In genomic region chr1:40052156-40052555, GRCm38 (mm10) we compare ENCODE assay signal across 30 mouse cellular contexts. TPM values are rescaled to one million over a fixed set of nuclear protein-coding genes. Genes with fewer than 3 reads are reported as not detected.
DNase-seq lines count a peak whose midpoint lies in the region; ATAC-seq lines count a peak whose summit lies in the region.
"Had no signal": no experiment of that assay in that cellular context is flagged by ENCODE, and none has a peak within 500 bp of the region (broad histone marks: within the 10 kb centered on the region; RNA-seq: fewer than 3 reads in every experiment).

No protein-coding gene starts in this region.

- H3K4me3 ChIP-seq in kidney, embryonic 16.5 days (ENCODE audit: low read length) = no peak overlapping the region
- H3K4me3 ChIP-seq: embryonic facial prominence, embryonic 12.5 days; embryonic facial prominence, embryonic 15.5 days; heart, adult 2 months; heart, embryonic 10.5 days; heart, embryonic 13.5 days; hindbrain, embryonic 12.5 days had no signal

- H3K27ac ChIP-seq in kidney, embryonic 16.5 days (ENCODE audit: low read length) = no peak overlapping the region
- H3K27ac ChIP-seq: embryonic facial prominence, embryonic 12.5 days; embryonic facial prominence, embryonic 15.5 days; heart, adult 2 months; heart, embryonic 10.5 days; heart, embryonic 13.5 days; hindbrain, embryonic 12.5 days had no signal

- no peaks in the 10 kb centered on the region for H3K4me1 ChIP-seq in kidney, embryonic 16.5 days (ENCODE audit: insufficient read depth, low read length)
- H3K4me1 ChIP-seq: embryonic facial prominence, embryonic 12.5 days; embryonic facial prominence, embryonic 15.5 days; hindbrain, embryonic 12.5 days had no signal

- no peak overlapping the region for H3K4me2 ChIP-seq in kidney, embryonic 16.5 days (replicated peaks; ENCODE audit: low read depth, low read length)
- H3K4me2 ChIP-seq: embryonic facial prominence, embryonic 12.5 days; embryonic facial prominence, embryonic 15.5 days; heart, embryonic 13.5 days; hindbrain, embryonic 12.5 days had no signal

- H3K27me3 ChIP-seq in kidney, embryonic 16.5 days (ENCODE audit: insufficient read depth, low read length) = no peaks in the 10 kb centered on the region
- H3K27me3 ChIP-seq: embryonic facial prominence, embryonic 12.5 days; embryonic facial prominence, embryonic 15.5 days; heart, embryonic 13.5 days; hindbrain, embryonic 12.5 days; Patski had no signal

- H3K36me3 ChIP-seq in kidney, embryonic 16.5 days (ENCODE audit: insufficient read depth, low read length) = no peaks in the 10 kb centered on the region
- H3K36me3 ChIP-seq: embryonic facial prominence, embryonic 12.5 days; embryonic facial prominence, embryonic 15.5 days; G1E; heart, embryonic 10.5 days; heart, embryonic 13.5 days; hindbrain, embryonic 12.5 days had no signal

- peak; percentile 25 for ATAC-seq in activated CD4-positive, CD25-positive, alpha-beta regulatory T cell, adult 4 months
- no peak for ATAC-seq in kidney, embryonic 16.5 days (ENCODE audit: low FRiP score, low TSS enrichment)
- ATAC-seq: forebrain, embryonic 14.5 days; forebrain, postnatal 0 days; hindbrain, embryonic 16.5 days; inflammation-experienced regulatory T-cells, adult 6 months; intestine, embryonic 16.5 days; Patski had no signal

- H3K9ac ChIP-seq in kidney, embryonic 16.5 days (replicated peaks; ENCODE audit: low read length) = no peak overlapping the region
- H3K9ac ChIP-seq: embryonic facial prominence, embryonic 12.5 days; embryonic facial prominence, embryonic 15.5 days; forebrain, postnatal 0 days; heart, embryonic 13.5 days; hindbrain, embryonic 12.5 days had no signal

- H3K9me3 ChIP-seq in kidney, embryonic 16.5 days (ENCODE audit: low read length) = no peaks in the 10 kb centered on the region
- H3K9me3 ChIP-seq: embryonic facial prominence, embryonic 12.5 days; embryonic facial prominence, embryonic 15.5 days; G1E; heart, embryonic 10.5 days; heart, embryonic 13.5 days; hindbrain, embryonic 12.5 days had no signal

- peak; percentile 21 for DNase-seq in embryo, embryonic 10.5 days (ENCODE audit: low spot score)
- no peak for DNase-seq in embryo, embryonic 11 days
- peak; percentile 70 for DNase-seq in CD4-positive helper T cell, adult 2 months (ENCODE audit: low read depth, low spot score)
- DNase-seq in ES-CJ7 (ENCODE audit: low read depth, low spot score) = peak; percentile 63
- DNase-seq in lung, adult 18-20 months = no peak
- no peak for DNase-seq in spleen, postnatal 10 days (ENCODE audit: low spot score in 2 of 2)
- DNase-seq: adrenal gland, postnatal 10 days; adrenal gland, postnatal 36 days; B cell, adult 2 months; cerebellum, adult 18-20 months; cerebellum, adult 9-10 months; cerebellum, postnatal 14 days; forebrain, postnatal 0 days; gastrocnemius, postnatal 25 days; heart, adult 2 months; heart, postnatal 14 days; kidney, adult 18-20 months had no signal

- 33% methylated on average over 8 of the region's 8 CpGs for WGBS in kidney, embryonic 16.5 days

RNA-seq across cellular contexts. Expression of gene Il1r2, which starts 21.7 kb away (rescaled TPM):
- 100 to 1,000 TPM; 150 to 152 TPM for polyA plus RNA-seq in activated CD4-positive, CD25-positive, alpha-beta regulatory T cell, adult 4 months (2017; shearing (Covaris generic))
- 0.24 and 0.29 TPM in 2 replicates for polyA plus RNA-seq in kidney, embryonic 16.5 days (2015; fragmentation: Nextera tagmentation; extraction: Ambion mirVana)
- polyA plus RNA-seq: G1E had no signal

Comparison
In these comparisons a context has a peak if more than half of its experiments do, and no peak if none do; other contexts are left out.
1. DNase-seq: peak in embryo, embryonic 10.5 days (single experiment), CD4-positive helper T cell, adult 2 months (single experiment) and ES-CJ7 (single experiment); none in embryo, embryonic 11 days (single experiment), lung, adult 18-20 months (0 of 2) and spleen, postnatal 10 days (0 of 2).
2. RNA of gene Il1r2, which starts 21.7 kb away (polyA plus RNA-seq): 150 to 152 TPM in activated CD4-positive, CD25-positive, alpha-beta regulatory T cell, adult 4 months; 0.24 to 0.29 TPM in kidney, embryonic 16.5 days; every median in the first group is over 100 times any median in the second.